Mouse (Mus musculus) lung, postnatal 0 days (tissue): ENCODE data around the gene Gm9887.

Experiments used
- CTCF ChIP-seq: IDR thresholded peaks from 2 replicates; pipeline ENCODE4 v1.5.1; 2016; ENCODE audit warnings: antibody characterized with exemption, mild to moderate bottlenecking
- EP300 ChIP-seq: IDR thresholded peaks from 2 replicates; pipeline ENCODE4 v1.6.1; 2016; ENCODE audit warnings: antibody characterized with exemption, mild to moderate bottlenecking, control low read depth

DNA sequence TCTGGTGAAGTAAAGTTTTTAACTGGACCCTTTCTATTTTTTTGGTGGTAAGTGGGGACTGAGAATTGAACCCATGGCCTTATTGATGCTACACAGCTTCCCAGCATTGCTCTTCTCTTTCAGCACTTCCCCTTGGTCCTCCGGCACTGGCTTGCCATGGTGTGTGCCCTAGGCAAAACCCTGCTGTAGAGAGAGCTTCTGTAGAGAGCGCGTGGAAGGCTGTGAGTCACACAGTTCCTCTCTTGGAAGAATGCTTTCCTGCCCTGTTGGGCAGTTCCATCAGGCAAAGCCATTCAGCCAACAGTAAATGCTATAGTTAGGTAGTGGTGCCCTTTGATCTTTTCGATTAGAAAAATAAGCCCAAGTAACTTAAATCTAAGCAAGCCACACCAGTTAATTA lies 47.3 kb upstream of the Gm9887 start:
- TF ChIP-seq CTCF (no peak), EP300 (no peak)
